Mouse (Mus musculus): ENCODE measurements around the gene Fnd3c2.
"Not testable (repeated sequence)": the region's sequence is repeated elsewhere in the genome, so short reads cannot be mapped to it uniquely, and the experiment has no call there.

Gene Fnd3c2

DNA sequence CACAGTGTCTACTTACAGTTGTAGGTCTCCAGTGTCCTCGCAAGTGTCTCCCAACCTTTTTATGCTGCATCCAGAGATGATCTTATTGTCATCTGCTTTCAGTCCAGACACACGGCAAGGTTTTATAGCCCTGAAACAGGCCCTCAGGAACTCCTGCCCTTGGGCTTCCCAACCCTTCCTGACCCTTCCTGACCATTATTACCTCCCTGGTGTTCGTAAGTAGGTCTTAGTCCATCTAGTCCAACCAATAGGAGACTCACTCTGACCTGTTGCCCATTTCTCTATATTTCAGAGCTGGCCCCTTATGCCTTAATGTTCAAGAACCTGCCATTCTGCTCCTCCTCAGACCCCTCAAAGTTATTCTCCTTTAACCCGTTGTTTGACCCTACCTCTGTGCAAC is at the start of gene Fnd3c2:
Gene Fnd3c2 (minus strand): TSS at position 101 of the 400 bp plus-strand sequence.
- no peak for DNase-seq (ENCODE audit: low read depth, low spot score)

DNA sequence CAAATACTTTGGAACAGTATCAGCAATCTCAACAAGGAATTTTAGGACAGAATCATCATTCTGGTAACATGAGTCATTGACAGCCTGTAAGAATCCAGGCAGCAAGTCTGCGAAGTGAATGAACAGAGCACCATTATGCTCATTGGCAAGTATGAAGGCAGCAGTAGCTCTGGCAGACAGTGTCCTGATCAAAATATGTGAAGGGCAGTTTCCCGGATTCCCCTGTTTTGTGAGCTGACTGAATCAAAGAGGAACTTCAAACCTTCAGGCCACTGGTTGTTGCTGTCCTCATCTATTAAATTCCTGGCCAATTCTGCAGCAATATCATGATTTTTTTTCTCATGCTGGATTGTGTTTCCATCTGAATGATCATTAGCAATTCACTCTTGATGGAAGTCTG is 29.3 kb upstream of the Fnd3c2 start:
- DNase-seq (ENCODE audit: low read depth, low spot score), result no peak

DNA sequence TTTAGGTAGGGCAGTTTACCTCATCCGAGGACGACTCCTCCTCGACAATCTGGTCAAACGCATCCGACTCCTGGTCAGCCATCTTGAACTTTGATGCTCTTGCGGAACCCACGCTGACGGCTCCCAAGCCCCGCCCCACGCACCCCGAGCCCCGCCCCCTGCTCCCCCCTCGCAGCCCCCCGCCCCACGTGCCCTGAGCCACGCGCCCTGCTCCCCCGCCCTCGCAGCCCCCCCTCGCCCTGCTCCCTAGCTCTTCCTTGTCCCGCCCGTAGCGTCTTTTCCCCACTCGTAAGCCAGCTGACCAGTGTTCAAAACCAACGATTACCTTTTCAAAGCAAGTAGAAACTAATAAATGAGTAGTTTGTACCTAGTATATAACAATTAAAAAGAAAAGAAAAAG is 34.1 kb downstream of the Fnd3c2 start, which contains the start of gene Taf9b:
Gene Taf9b (minus strand): TSS at position 101 of the 400 bp plus-strand sequence.
- no peak for DNase-seq (ENCODE audit: low read depth, low spot score)

DNA sequence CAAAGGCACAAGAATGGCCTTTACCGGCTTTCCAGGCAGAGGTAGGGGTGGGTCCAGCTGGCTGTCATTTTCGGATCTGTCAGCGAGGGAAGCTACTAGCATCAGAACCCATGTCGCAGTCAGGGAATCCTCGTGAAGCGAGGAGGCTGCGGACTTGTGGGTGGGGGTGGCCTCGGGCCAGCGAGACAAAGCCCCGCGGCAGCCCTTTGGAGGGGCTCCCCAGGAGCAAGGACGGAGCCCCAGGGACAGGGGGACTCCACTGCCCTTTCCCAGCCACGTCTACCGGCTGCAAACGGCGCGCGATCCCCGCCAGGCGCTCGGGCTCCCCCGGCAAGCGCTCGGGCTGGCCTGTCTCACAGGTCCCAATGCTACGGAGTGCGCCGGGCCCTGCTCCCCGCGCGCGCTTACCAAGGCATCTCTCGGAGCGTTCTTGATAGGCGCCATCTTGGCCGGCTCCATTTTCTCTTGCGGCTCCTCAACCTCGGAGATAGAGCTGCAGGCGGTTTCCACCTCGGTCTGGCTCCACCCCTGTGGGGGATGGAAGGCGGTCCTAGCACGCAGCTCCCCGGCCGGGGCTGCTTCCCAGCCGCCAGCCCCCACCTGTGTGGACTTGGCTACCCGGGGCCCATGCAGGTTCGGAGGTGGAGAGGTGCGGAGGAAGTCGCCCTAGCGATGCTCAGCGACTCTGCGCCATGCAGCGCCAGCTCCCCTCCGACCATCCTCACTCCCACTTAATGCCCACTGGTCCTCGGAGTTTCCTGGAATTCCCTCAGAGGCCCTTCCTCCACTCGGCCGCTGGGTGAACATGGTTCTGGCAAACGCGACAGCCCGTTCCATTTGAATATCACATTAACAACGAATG is 35.8 kb downstream of the Fnd3c2 start:
- peak; percentile 53 for DNase-seq (ENCODE audit: low read depth, low spot score)

DNA sequence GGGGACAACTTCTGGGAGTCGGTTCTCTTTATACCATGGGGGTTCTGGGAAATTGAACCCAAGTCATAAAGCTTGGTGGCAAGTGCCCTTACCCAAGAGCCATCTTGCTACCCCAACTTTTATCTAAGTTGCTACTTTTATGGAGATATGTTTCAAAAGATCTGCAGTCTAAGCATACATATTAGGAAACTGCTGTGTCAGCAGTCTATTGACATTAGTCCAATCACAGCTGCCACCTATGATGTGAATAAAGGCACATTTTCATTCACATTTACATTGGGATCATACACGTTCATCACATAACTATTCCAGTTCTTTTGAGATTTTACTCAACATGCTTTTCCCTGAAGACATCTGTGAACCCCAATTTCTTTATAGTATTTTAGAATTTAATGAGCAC is 46.1 kb downstream of the Fnd3c2 start:
- no peak for DNase-seq (ENCODE audit: low read depth, low spot score)

DNA sequence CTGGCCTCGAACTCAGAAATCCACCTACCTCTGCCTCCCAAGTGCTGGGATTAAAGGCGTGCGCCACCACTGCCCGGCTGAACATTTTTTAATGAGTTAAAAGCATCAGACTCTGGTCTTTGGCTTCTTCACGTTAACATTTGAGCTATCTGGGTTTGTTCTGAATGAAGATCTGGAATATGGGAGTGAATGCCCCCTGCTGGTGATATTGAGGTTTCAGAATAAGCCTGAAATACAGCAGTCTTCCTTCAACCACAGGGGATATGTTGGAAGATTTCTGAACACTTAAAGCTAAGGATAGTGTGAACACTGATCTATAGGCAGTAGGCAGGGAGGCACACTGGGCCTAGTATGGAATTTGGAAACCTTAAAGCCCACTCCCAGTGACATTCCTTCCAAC is 56.3 kb downstream of the Fnd3c2 start:
- no peak for DNase-seq (ENCODE audit: low read depth, low spot score)

DNA sequence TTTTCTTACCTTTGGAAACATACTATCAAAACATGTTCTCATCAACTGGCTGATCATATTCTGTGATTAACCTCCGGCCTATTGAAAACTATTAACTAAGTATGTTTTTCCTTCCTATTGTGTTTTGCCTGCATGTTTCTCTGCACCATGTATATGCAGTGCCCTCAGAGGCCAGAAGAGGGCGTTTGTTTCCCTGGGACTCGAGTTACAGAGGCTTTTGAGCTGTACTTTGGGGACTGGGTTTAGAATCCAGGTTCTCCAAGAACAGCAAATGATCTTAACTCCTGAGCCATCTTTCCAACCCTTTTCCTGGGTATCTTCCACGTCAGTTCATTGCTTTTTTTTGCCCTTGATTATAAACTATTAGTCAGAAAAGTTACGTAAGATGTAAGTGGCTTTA is 57.9 kb downstream of the Fnd3c2 start:
- no peak for DNase-seq (ENCODE audit: low read depth, low spot score)

DNA sequence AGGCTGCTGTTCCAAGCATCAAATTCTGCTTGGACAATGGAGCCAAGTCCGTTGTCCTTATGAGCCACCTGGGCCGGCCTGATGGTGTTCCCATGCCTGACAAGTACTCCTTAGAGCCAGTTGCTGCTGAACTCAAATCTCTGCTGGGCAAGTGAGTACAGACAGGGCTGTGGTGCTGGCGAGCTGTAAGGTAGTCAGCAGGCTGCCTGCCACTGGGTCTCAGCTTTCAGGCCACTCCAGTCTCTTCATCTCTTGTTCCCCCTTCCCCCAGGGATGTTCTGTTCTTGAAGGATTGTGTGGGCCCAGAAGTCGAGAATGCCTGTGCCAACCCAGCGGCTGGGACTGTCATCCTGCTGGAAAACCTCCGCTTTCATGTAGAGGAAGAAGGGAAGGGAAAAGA is 60.8 kb downstream of the Fnd3c2 start:
- not testable (repeated sequence) for DNase-seq (ENCODE audit: low read depth, low spot score)

DNA sequence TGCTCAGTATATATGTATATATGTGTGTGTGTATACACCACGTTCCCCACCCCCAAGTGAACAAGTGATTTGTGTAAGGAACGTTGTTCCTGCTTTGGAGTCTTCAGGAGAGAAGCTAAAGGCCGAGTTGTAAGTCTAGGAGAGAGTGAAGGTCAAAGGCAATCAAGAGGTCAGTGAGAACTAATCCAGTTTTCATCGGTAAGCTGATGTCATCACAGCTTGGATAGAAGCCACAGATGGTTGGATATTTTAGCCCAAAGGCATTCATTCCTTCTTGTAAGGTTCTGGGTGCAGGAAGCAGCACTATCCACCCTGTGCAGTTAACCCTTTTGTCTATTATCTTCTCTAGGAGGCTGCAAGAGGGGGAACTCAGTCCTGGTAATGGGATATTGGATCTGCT is 65.1 kb downstream of the Fnd3c2 start:
- no peak for DNase-seq (ENCODE audit: low read depth, low spot score)

DNA sequence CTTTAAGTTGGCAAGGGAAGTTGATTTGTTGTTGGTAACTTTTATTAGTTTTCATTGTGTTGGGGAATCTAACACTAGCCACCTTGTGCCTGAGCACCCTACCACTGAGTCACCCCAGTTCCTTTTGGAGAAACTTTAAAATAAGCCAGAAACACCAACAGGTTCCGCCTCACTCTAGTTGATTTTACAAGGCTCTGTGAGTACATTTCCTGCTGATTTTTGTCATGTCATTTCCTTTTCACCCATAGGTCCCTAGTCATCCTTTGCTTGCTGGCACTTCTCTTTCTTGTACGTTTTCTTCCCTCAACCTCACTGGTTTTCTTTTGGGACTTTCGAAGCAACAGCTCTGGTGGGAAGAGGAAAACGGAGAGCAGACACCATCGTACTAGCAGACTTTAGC is 65.8 kb downstream of the Fnd3c2 start:
- no peak for DNase-seq (ENCODE audit: low read depth, low spot score)

DNA sequence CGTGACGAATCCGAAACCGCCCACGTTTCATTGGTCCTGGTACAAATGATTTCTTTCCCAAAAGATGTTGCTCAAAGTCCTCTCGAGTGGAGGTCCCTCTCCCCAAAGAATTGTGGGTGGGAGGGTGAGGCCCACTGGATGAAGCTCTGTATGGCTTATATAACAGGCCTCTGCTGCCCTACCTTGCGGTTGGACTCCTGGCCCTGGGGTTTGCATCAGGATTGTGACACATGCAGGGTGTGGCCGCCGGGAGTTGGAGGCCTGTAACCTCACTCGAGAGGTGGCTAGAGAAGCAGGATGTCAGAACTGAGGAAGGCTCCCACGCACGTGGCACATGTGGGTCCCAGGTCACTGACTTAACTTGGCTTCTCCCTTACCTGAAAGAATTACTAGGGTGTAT is 67.4 kb downstream of the Fnd3c2 start:
- no peak for DNase-seq (ENCODE audit: low read depth, low spot score)

DNA sequence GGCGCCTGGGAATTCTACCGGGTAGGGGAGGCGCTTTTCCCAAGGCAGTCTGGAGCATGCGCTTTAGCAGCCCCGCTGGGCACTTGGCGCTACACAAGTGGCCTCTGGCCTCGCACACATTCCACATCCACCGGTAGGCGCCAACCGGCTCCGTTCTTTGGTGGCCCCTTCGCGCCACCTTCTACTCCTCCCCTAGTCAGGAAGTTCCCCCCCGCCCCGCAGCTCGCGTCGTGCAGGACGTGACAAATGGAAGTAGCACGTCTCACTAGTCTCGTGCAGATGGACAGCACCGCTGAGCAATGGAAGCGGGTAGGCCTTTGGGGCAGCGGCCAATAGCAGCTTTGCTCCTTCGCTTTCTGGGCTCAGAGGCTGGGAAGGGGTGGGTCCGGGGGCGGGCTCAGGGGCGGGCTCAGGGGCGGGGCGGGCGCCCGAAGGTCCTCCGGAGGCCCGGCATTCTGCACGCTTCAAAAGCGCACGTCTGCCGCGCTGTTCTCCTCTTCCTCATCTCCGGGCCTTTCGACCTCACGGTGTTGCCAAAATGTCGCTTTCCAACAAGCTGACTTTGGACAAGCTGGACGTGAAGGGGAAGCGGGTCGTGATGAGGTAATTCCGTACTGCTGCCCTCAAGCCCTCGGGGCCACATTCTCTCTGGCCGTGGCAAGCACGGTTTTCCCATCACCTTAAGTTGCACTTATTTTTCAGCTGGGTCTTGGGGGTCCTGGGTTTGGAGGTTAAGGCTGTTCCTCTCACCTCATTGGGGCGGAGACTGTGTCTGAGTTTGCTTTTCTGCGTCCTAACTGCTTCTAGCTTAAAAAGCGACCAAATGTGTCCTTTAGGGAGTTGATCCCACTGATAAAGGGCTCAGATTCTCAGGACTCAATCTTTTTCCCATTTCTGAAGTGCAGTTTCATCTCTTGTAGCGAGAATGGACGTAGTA is 68.2 kb downstream of the Fnd3c2 start, which contains the start of gene Pgk1:
Gene Pgk1 (plus strand): TSS at position 388 of the 937 bp plus-strand sequence.
- DNase-seq (ENCODE audit: low read depth, low spot score), result peak; percentile 89

DNA sequence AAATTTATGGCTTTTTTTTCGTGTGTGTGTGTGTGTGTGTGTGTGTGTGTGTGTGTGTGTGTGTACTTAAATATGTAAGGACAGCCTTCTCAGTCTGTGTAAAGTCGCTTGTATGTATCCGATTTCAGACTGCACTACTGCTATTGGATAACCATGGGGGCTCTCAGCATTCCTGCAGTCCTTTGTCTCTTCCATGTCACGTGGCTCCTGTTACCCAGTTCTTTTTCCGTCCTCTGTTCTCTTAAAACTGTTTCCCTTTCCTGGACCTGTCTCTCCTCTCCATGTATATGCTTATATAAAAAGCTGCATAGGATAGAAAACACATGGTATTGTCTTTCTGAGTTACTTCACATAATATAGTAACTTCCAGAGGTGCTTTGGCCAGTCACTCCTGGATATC is 69.5 kb downstream of the Fnd3c2 start:
- DNase-seq (ENCODE audit: low read depth, low spot score), result no peak

Measured in embryo, embryonic 11.5 days (tissue).